Mouse (Mus musculus) layer of hippocampus, postnatal 36 days (tissue): ENCODE data around the gene Rimbp2. TPM values are rescaled to one million over a fixed set of nuclear protein-coding genes. Genes with fewer than 3 reads are reported as not detected.
"Not testable (repeated sequence)": the region's sequence is repeated elsewhere in the genome, so short reads cannot be mapped to it uniquely, and the experiment has no call there.

Experiments used
- DNase-seq, 2 experiments: peaks; one replicate each; pipeline ENCODE4 v3.0.0; 2022
- total RNA-seq, 2 experiments: library from RNA; stranded (reverse); gene quantifications; 2 replicates each; pipeline ENCODE4 v1.2.3; 2021

Rimbp2 gene
- total RNA-seq, 2 experiments from 2014 or later: 118 to 130 TPM

DNA sequence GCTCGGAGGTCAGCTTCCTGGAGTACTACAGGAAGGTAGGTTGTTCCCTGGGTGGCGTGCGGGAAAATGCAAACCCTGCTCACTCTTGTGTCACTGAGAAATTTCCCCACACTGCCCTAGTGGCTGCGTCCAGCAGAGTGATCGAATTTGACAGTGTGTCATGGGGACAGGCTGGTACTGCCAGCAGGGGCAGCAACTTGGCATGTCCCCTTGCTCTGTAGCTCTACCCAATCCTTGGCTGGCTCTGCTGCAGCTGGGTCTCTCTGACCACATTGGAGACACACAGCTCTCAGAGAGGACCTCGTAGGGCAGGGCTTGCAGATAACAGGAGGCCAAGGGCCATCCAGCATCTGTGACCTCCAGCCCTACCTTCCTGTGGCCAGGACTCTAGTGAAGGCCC lies 208.9 kb downstream of the Rimbp2 start:
- no peak for DNase-seq

DNA sequence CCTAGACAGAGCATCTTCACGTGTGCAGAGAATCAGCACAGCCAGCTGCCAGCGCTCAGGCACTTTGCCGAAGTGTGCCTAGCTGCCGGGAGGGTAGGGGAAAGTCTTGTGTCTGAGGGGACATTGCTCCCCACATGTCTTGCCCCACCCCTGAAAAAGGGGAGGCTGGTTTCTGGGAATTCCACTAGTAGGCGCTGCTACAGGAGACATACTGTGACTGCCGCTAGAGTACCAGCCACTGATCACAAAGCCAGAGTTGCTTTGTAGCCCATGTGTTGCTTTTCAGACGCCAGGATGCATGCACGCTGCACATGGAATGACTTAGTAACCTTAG lies 213.5 kb downstream of the Rimbp2 start:
- no peak for DNase-seq

- DNase-seq: no peak
Measured at GRCm38 (mm10) chr5:128739168-128739837, 214.0 kb downstream of the Rimbp2 start.

DNA sequence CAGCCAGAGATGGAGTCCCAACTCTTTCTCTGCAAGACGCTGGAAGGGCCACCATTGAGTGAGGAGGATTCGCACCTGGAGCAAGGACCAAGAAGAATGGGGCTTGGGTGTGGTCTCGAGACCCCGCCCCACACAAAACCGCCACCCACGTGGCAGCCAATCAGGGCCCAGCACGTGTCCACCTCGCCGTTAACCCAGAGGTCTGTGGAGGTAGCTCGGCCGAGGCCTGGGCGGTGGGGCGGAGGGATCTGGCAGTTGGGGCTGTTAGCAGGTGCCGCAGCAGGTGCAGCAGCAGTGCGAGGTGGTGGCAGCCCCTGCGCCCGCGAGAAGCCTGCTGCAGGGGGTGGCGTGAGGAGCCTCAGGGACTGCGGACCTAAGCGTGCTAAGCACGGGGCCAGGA lies 217.4 kb downstream of the Rimbp2 start:
- no peak for DNase-seq

GRCm38 (mm10) chr5:128733955-128734354 lies 219.3 kb downstream of the Rimbp2 start:
- DNase-seq: peak; percentile 62 to 66

DNA sequence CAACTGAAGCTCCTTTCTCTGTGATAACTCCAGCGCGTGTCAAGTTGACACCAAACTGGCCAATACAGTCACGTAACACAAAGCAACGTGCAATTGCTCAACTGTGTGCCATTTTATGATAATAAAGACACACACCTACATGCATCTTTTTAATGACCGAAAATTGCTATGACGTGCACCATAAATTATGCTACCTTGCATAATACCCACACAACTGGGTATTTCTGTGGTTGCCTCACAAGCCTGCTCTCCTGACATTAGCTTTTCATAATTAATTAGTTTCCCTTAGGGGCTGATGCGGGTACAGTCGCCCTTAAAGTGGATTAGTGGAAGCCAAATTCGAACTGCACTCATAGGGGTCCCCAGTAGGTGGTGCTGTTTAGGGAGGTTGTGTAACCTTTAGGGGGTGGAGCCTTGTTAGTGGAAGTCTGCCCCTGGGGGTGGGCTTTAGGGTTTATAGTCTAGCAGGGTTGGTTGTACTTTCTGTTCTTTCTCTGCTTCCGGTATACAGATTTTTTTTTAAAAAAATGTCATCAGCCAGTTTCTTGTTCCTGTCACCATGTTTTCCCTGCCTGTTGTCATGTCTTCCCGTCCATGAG lies 220.8 kb downstream of the Rimbp2 start:
- DNase-seq: no peak

GRCm38 (mm10) chr5:128730634-128731033 lies 222.7 kb downstream of the Rimbp2 start:
- peak in 1 of 2 experiments; percentile 29 for DNase-seq

GRCm38 (mm10) chr5:128729341-128729740 lies 223.9 kb downstream of the Rimbp2 start:
- no peak for DNase-seq

DNA sequence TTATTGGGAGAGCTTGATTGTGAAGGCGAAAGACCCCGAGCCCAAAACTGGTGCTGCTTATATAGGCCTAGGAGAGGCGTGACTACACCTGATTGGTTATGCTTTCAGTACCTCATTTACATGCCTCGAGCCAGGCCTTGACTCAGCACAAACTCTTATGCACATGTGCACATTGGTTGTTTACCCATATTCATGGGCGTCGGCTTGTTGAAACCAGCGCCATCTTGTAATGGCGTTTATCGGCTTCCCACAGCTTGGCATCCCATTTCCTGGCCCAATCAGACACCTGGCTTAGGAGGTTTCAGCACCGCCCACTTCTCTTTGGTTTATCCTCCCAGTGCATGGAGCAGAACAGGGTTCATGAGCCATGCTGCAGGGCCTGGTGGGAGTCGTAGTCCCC lies 232.8 kb downstream of the Rimbp2 start:
- not testable (repeated sequence) for DNase-seq

DNA sequence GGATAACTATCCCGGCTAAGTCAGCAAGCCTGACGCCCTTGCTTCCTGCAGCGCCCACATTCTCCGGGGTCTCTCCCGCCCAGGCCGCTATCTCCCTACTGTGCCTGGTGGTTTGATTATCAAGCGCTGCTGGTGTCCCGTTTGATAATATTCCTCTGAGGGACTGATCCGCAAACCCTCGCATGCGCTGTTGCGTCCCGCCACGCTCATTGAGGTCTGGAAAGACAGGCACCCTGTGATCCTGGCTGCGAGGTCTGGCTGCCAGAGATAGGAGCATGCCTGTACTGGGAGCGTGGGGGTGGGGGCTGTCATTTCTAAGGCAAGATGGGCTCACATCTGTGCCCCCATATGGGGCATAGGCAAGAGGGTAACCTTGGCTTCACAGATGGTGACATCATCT lies 238.1 kb downstream of the Rimbp2 start:
- DNase-seq: no peak

DNA sequence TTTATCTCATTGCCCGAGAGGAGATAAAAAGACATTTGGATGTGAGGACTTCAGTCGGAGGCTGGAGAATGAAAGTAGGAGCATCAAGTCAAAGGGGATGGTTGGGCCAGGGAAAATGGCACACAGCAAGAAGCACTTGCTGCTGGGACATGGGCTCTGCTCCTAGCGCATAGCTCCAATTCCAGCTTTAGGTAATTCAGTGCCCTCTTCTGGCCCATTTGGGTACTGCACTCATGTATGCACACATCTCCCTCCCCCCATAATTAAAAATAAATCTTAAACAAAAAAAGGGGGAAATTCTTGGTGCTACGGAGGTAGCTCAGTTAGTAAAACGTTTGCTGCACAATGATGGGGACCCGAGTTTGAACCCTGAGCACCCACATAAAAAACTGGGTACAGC lies 241.4 kb downstream of the Rimbp2 start:
- DNase-seq: no peak

- no peak for DNase-seq
Measured at GRCm38 (mm10) chr5:128710596-128710995, 242.7 kb downstream of the Rimbp2 start.

GRCm38 (mm10) chr5:128708929-128709328 lies 244.4 kb downstream of the Rimbp2 start:
- no peak for DNase-seq

Other genes with a start within 250 kb of the Rimbp2 start
- gene Stx2, start 55.1 kb upstream of the Rimbp2 start, total RNA-seq: 10 to 100 TPM; 25.3 to 38.0 TPM
- 100 to 1,000 TPM; 166 to 174 TPM for gene Ran, start 66.6 kb upstream of the Rimbp2 start, total RNA-seq
- gene Adgrd1, start 143.3 kb upstream of the Rimbp2 start, total RNA-seq: under 1 TPM; 0.32 to 0.35 TPM